Mouse (Mus musculus) liver, adult 2 months (tissue): ENCODE measurements around the gene Syn3.

Source experiments
- CTCF ChIP-seq: fragments of 200-500 bp; IDR thresholded peaks from 2 replicates; pipeline ENCODE4 v1.5.1; 2011; ENCODE audit warnings: low read depth, low read length, control low read depth
- POLR2A ChIP-seq: fragments of 200-500 bp; IDR thresholded peaks from 2 replicates; pipeline ENCODE4 v1.6.1; 2011; ENCODE audit warnings: low read length, control low read depth; ENCODE audit not compliant: insufficient read depth; ENCODE audit errors: extremely low read depth

DNA sequence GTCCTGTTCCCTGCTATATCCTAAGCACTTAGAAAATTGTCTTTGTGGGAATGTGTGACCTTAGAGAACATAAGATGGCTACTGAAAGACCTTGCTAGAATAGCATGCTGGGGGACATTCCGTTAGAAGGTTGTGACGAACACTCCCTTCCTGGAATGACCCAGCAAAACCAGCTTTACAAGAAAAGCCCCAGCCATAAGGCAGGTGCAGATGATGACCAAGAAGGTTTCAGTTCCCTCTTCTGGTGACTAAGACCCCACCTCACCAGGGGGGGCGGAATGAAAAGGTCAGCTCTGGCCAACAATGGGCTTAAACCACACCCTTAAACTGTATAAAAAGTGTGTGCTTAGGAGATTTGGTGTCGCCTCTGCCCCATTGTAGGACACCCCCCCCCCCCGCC lies 23.4 kb downstream of the Syn3 start:
- no peak for TF ChIP-seq CTCF
- TF ChIP-seq POLR2A: no peak
